Mouse (Mus musculus) erythroblast, embryonic 14.5 days (primary cell): Measurements from ENCODE around the gene Bri3bp.

ENCODE experiments used
- GATA1 ChIP-seq: IDR thresholded peaks from 2 replicates; pipeline ENCODE4 v1.6.1; 2012; ENCODE audit warnings: low read length, inconsistent platforms, mixed read lengths
- TAL1 ChIP-seq: IDR thresholded peaks from 3 replicates; pipeline ENCODE4 v1.6.1; 2012; ENCODE audit warnings: low read length, inconsistent platforms, mixed read lengths

GRCm38 (mm10) chr5:125497821-125498600 lies 56.6 kb downstream of the Bri3bp start:
- TF ChIP-seq TAL1 (no peak), GATA1 (no peak)
